Mouse (Mus musculus): Measurements from ENCODE around the gene Ints14. TPM values are rescaled to one million over a fixed set of nuclear protein-coding genes. Genes with fewer than 3 reads are reported as not detected.

Ints14 gene
- polyA plus RNA-seq, 1 experiment from 2014 or later: 53.2 TPM

DNA sequence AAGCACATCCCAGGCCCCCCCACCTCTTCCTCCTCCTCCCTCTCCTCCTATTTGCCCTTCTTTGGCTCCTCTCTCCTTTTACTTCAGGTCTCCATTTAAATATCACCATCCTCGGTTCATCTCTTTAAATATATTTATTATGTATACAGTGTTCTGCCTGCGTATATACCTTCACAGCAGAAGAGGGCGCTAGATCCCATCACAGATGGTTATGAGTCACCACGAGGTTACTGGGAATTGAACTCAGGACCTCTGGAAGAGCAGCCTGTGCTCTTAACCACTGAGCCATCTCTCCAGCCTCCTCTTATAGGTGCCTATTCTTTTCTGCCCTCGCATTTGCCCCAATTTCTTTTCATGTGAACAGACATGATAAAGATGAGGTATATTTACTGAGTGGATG lies 23.2 kb upstream of the Ints14 start:
- Histone ChIP-seq H3K27ac (no peak overlapping the region), H3K27me3 (replicated peaks) (no peaks in the 10 kb centered on the region), H3K4me1 (replicated peaks) (peaks cover 6% of the 10 kb centered on the region; the same call in 1 of the 2 replicates), H3K4me3 (replicated peaks) (no peak overlapping the region), H3K9ac (no peak overlapping the region), H3K4me2 (replicated peaks) (no peak overlapping the region), H3K9me3 (no peaks in the 10 kb centered on the region), H3K36me3 (no peaks in the 10 kb centered on the region)
- no peak for ATAC-seq
- WGBS: 63% methylated on average over 5 of the region's 5 CpGs

DNA sequence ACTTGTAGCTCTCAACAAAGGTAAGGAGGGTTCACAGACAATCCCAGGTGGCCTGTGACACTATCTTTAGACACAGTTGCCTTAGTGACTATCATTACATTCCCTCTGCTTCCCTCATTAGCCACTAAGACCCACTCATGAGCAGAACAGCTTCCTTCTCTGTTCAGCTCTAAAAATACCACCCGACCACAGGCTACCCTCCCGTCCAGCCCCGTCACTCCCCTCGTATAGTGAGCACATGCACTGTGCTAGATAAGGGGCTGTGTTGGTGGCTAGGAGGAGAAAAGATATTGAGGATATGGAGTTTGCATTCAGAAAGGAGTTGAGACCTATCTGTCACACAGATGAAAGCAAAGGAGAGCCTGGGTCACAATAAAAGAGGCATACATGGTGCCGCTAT lies 22.2 kb upstream of the Ints14 start:
- no peak overlapping the region for H3K27ac ChIP-seq
- no peak for ATAC-seq

DNA sequence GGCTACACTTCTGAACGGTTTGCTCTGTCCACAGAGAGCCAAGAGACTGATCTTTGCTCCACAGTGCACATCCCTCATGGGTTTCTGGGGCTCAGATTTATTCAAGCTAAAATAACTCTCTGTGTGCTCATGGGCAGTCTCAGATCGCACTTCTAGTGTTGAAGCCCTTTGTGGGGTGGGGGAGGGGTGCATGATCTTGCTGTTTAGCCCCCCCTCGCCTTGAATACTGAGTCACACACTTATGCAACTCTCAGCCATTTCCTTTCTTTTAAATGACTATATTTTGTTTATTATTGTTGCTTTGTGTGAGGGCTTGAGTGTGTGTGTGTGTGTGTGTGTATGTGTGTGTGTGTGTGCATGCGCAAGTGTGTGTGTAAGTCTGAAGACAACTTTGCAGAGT lies 21.4 kb upstream of the Ints14 start:
- no peaks in the 10 kb centered on the region for H3K9me3 ChIP-seq
- 51% methylated on average over 4 of the region's 4 CpGs for WGBS
- H3K27me3 ChIP-seq (replicated peaks): no peaks in the 10 kb centered on the region
- H3K36me3 ChIP-seq: no peaks in the 10 kb centered on the region
- no peak overlapping the region for H3K4me2 ChIP-seq (replicated peaks)
- H3K4me3 ChIP-seq (replicated peaks): no peak overlapping the region
- peaks cover 6% of the 10 kb centered on the region; the same call in 1 of the 2 replicates for H3K4me1 ChIP-seq (replicated peaks)
- no peak overlapping the region for H3K9ac ChIP-seq
- H3K27ac ChIP-seq: no peak overlapping the region
- no peak for ATAC-seq

More for the DNA sequence above, 22.2 kb upstream of the Ints14 start:
- H3K36me3 ChIP-seq: no peaks in the 10 kb centered on the region
- H3K27me3 ChIP-seq (replicated peaks): no peaks in the 10 kb centered on the region
- H3K9ac ChIP-seq: no peak overlapping the region
- WGBS: 75% methylated on average over 5 of the region's 5 CpGs
- H3K4me3 ChIP-seq (replicated peaks): no peak overlapping the region
- H3K9me3 ChIP-seq: no peaks in the 10 kb centered on the region
- H3K4me2 ChIP-seq (replicated peaks): no peak overlapping the region
- H3K4me1 ChIP-seq (replicated peaks): peaks cover 5% of the 10 kb centered on the region; the same call in 1 of the 2 replicates

- Histone ChIP-seq H3K4me1 (replicated peaks) (peaks cover 7% of the 10 kb centered on the region; the same call in 1 of the 2 replicates), H3K9me3 (no peaks in the 10 kb centered on the region), H3K36me3 (no peaks in the 10 kb centered on the region), H3K27ac (no peak overlapping the region), H3K4me3 (replicated peaks) (no peak overlapping the region), H3K27me3 (replicated peaks) (no peaks in the 10 kb centered on the region), H3K4me2 (replicated peaks) (no peak overlapping the region), H3K9ac (no peak overlapping the region)
- no peak for ATAC-seq
- 88% methylated on average over 2 of the region's 2 CpGs for WGBS
These were observed 20.9 kb upstream of the Ints14 start for GRCm38 (mm10) chr9:64939790-64940189.

DNA sequence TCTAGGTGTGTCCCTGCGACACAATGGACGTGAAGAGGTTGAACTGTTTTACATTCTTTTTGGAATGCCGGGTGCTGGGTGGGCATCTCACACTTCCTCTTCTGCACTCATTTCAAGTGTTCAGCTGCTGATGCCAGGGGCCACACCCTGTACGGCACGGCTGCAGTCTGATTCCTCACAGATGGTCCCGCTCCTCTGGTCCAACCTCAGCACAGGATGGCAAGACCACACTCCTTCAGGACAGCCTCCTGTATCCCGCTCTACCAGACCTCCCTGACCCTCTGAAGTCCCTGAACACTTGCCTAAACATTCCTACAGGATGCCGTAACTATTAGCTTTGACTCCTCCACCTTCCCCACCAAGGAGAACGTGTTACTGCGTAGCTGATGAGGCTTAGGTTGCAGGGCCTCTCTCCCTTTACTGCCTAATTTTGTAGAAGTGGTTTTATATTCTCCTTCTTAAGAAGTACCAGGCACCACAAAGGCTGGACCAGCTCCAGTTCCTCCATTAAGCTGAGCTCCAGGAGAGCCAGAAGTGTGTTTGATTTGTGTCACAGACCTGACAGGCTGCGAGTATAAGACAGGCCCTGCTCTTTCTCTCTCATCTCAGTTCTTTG lies 19.9 kb upstream of the Ints14 start:
- H3K36me3 ChIP-seq: no peaks in the 10 kb centered on the region
- no peak overlapping the region for H3K4me3 ChIP-seq (replicated peaks)
- H3K9me3 ChIP-seq: no peaks in the 10 kb centered on the region
- 0 out of 2 replicates have a peak overlapping the region, but pooled peaks have one; percentile 9 for H3K27ac ChIP-seq
- H3K27me3 ChIP-seq (replicated peaks): no peaks in the 10 kb centered on the region
- WGBS: 63% methylated on average over 11 of the region's 11 CpGs
- H3K9ac ChIP-seq: no peak overlapping the region
- no peak for ATAC-seq
- H3K4me2 ChIP-seq (replicated peaks): no peak overlapping the region
- H3K4me1 ChIP-seq (replicated peaks): peaks cover 9% of the 10 kb centered on the region; the same call in 1 of the 2 replicates

- no peak for ATAC-seq
- Histone ChIP-seq H3K4me2 (replicated peaks) (no peak overlapping the region), H3K36me3 (no peaks in the 10 kb centered on the region), H3K4me1 (replicated peaks) (peaks cover 9% of the 10 kb centered on the region; the same call in 1 of the 2 replicates), H3K27me3 (replicated peaks) (no peaks in the 10 kb centered on the region), H3K9me3 (no peaks in the 10 kb centered on the region), H3K27ac (no peak overlapping the region), H3K4me3 (replicated peaks) (no peak overlapping the region), H3K9ac (no peak overlapping the region)
- WGBS: 79% methylated on average over 4 of the region's 4 CpGs
These were observed 19.1 kb upstream of the Ints14 start for GRCm38 (mm10) chr9:64941650-64942049.

DNA sequence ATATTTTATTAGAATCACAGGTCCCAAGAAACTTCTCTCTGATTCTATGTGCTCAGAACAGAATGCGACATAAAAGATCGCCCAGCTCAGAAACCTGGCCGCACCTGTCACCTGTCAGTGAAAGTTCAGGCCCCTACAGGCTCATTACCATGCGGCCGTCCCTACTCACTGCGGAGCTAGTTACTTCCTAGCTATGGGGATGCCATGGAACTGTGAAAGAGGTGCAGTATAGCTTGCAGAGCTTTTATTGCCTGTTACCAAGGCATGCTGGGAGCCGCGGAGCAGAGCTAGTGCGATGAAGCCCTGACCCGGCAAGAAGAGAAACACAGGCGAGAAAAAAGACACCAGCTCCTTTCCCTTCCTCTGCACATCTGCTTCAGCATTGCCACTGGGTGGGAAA lies 16.7 kb upstream of the Ints14 start:
- WGBS: 16% methylated on average over 11 of the region's 11 CpGs
- Histone ChIP-seq H3K4me2 (replicated peaks) (peak overlapping the region; percentile 39), H3K36me3 (no peaks in the 10 kb centered on the region), H3K9me3 (no peaks in the 10 kb centered on the region), H3K27ac (no peak overlapping the region), H3K4me3 (replicated peaks) (no peak overlapping the region), H3K27me3 (replicated peaks) (no peaks in the 10 kb centered on the region), H3K9ac (no peak overlapping the region), H3K4me1 (replicated peaks) (peaks cover 9% of the 10 kb centered on the region; the same call in 1 of the 2 replicates)
- peak; percentile 76 for ATAC-seq

- no peak for ATAC-seq
- Histone ChIP-seq H3K27ac (no peak overlapping the region), H3K36me3 (no peaks in the 10 kb centered on the region), H3K27me3 (replicated peaks) (peaks cover 12% of the 10 kb centered on the region; the same call in 1 of the 2 replicates), H3K4me1 (replicated peaks) (peaks cover 9% of the 10 kb centered on the region; the same call in 1 of the 2 replicates), H3K4me3 (replicated peaks) (no peak overlapping the region), H3K4me2 (replicated peaks) (no peak overlapping the region), H3K9ac (no peak overlapping the region), H3K9me3 (no peaks in the 10 kb centered on the region)
- 84% methylated on average over 9 of the region's 9 CpGs for WGBS
These were observed 13.1 kb upstream of the Ints14 start for GRCm38 (mm10) chr9:64947483-64948095.

- Histone ChIP-seq H3K4me2 (replicated peaks) (no peak within 1 kb of the TSS), H3K4me3 (replicated peaks) (no peak within 1 kb of the TSS), H3K27ac (no peak within 1 kb of the TSS), H3K9ac (no peak within 1 kb of the TSS), H3K36me3 (no peaks in the 10 kb centered on the region), H3K27me3 (replicated peaks) (peaks cover 12% of the 10 kb centered on the region; the same call in 1 of the 2 replicates), H3K4me1 (replicated peaks) (no peaks in the 10 kb centered on the region), H3K9me3 (no peaks in the 10 kb centered on the region)
- no peak for ATAC-seq
- 34% methylated on average over 11 of the region's 11 CpGs for WGBS
These were observed 9.5 kb upstream of the Ints14 start, which contains the start of gene Slc24a1 for GRCm38 (mm10) chr9:64951161-64951657. TSS of gene Slc24a1 (minus strand) at chr9:64951607.

- no peak overlapping the region for H3K4me2 ChIP-seq (replicated peaks)
- no peak for ATAC-seq
- H3K9ac ChIP-seq: no peak overlapping the region
- H3K27me3 ChIP-seq (replicated peaks): peaks cover 12% of the 10 kb centered on the region; the same call in 1 of the 2 replicates
- H3K4me1 ChIP-seq (replicated peaks): 0 out of 2 replicates have a peak, but pooled peaks cover 3% of the 10 kb centered on the region
- H3K27ac ChIP-seq: no peak overlapping the region
- no peaks in the 10 kb centered on the region for H3K36me3 ChIP-seq
- no peaks in the 10 kb centered on the region for H3K9me3 ChIP-seq
- H3K4me3 ChIP-seq (replicated peaks): no peak overlapping the region
- 15% methylated on average over 5 of the region's 5 CpGs for WGBS
These were observed 8.7 kb upstream of the Ints14 start for GRCm38 (mm10) chr9:64952055-64952454.

GRCm38 (mm10) chr9:64953190-64953589 lies 7.5 kb upstream of the Ints14 start:
- ATAC-seq: no peak
- no peak overlapping the region for H3K9ac ChIP-seq
- H3K27ac ChIP-seq: no peak overlapping the region
- 51% methylated on average over 7 of the region's 7 CpGs for WGBS
- no peak overlapping the region for H3K4me3 ChIP-seq (replicated peaks)
- no peaks in the 10 kb centered on the region for H3K9me3 ChIP-seq
- peaks cover 12% of the 10 kb centered on the region; the same call in 1 of the 2 replicates for H3K27me3 ChIP-seq (replicated peaks)
- H3K4me1 ChIP-seq (replicated peaks): 0 out of 2 replicates have a peak, but pooled peaks cover 3% of the 10 kb centered on the region
- no peak overlapping the region for H3K4me2 ChIP-seq (replicated peaks)
- H3K36me3 ChIP-seq: no peaks in the 10 kb centered on the region

DNA sequence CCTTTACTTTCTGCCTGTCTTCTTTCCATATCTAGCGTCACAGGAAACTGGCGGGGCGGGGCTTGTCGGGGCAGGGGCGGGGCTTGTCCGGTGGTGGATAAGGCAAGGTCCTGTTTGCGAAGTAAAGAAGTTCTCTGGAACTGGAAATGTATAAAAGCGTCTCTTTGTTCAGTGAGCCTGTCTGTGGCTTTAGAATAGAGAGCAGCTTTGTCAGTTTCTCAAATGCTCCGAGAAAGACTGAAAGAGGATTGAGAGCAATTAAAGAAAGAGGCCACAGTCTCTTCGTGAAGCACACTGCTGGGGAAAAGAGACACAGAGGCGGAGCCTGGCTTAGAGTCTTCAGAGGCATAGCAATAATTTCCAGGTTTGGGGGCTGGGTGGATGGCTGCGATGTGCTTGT lies 4.4 kb upstream of the Ints14 start:
- H3K4me3 ChIP-seq (replicated peaks): no peak overlapping the region
- H3K27me3 ChIP-seq (replicated peaks): peaks cover 8% of the 10 kb centered on the region; the same call in 1 of the 2 replicates

More for the DNA sequence above, 4.4 kb upstream of the Ints14 start:
- no peaks in the 10 kb centered on the region for H3K9me3 ChIP-seq
- no peak overlapping the region for H3K27ac ChIP-seq
- 24% methylated on average over 12 of the region's 12 CpGs for WGBS
- H3K9ac ChIP-seq: peak overlapping the region; percentile 23; the same call in 1 of the 2 replicates
- no peaks in the 10 kb centered on the region for H3K36me3 ChIP-seq
- H3K4me1 ChIP-seq (replicated peaks): 0 out of 2 replicates have a peak, but pooled peaks cover 3% of the 10 kb centered on the region
- ATAC-seq: no peak
- peak overlapping the region; percentile 47 for H3K4me2 ChIP-seq (replicated peaks)

Data from intestine, embryonic 15.5 days (tissue).